Mouse (Mus musculus): ENCODE measurements around the gene Klrc3. TPM values are rescaled to one million over a fixed set of nuclear protein-coding genes. Genes with fewer than 3 reads are reported as not detected.

Klrc3 gene
- polyA plus RNA-seq (2015; fragmentation: Nextera tagmentation; extraction: Ambion mirVana): not detected in 2 replicates

GRCm38 (mm10) chr6:129643237-129643636, at the start of gene Klrc3:
Gene Klrc3, minus strand, starts transcription at chr6:129643337.

GRCm38 (mm10) chr6:129678873-129679272, 35.7 kb upstream of the Klrc3 start, which contains the start of gene Klrc1:
Gene Klrc1, minus strand, starts transcription at chr6:129678973.

GRCm38 (mm10) chr6:129660589-129660988, 17.5 kb upstream of the Klrc3 start, which contains the start of gene Klrc2:
Gene Klrc2, minus strand, starts transcription at chr6:129660689.

GRCm38 (mm10) chr6:129623735-129624134, 19.4 kb downstream of the Klrc3 start, which contains the start of gene Klrk1:
Gene Klrk1, minus strand, starts transcription at chr6:129623864.

GRCm38 (mm10) chr6:129591508-129591907, 51.6 kb downstream of the Klrc3 start, which contains the start of gene Klrd1:
Gene Klrd1, plus strand, starts transcription at chr6:129591782.

Small RNA genes within 50 kb of the gene (microRNA-seq; reads per million reads assigned to microRNA genes)
- gene Mir680-1: not detected

Other genes starting within 250 kb of the Klrc3 start
- 0.74 and 0.83 TPM in 2 replicates for gene Clec1b, start 246.0 kb downstream of the Klrc3 start, polyA plus RNA-seq (2015; fragmentation: Nextera tagmentation; extraction: Ambion mirVana)
- gene Clec9a, start 234.5 kb downstream of the Klrc3 start, polyA plus RNA-seq (2015; fragmentation: Nextera tagmentation; extraction: Ambion mirVana): 0.09 and 0.22 TPM in 2 replicates
- gene Clec1a, start 191.3 kb downstream of the Klrc3 start, polyA plus RNA-seq (2015; fragmentation: Nextera tagmentation; extraction: Ambion mirVana): 3.1 and 3.5 TPM in 2 replicates
- not detected in 2 replicates for gene Olr1, start 136.2 kb downstream of the Klrc3 start, polyA plus RNA-seq (2015; fragmentation: Nextera tagmentation; extraction: Ambion mirVana)
- not detected in 2 replicates for gene Tmem52b, start 130.8 kb downstream of the Klrc3 start, polyA plus RNA-seq (2015; fragmentation: Nextera tagmentation; extraction: Ambion mirVana)
- 266 and 268 TPM in 2 replicates for gene Gabarapl1, start 110.2 kb downstream of the Klrc3 start, polyA plus RNA-seq (2015; fragmentation: Nextera tagmentation; extraction: Ambion mirVana)
- not detected in 2 replicates for gene Klre1, start 65.4 kb downstream of the Klrc3 start, polyA plus RNA-seq (2015; fragmentation: Nextera tagmentation; extraction: Ambion mirVana)
- not detected in 2 replicates for gene Klrd1, start 51.6 kb downstream of the Klrc3 start, polyA plus RNA-seq (2015; fragmentation: Nextera tagmentation; extraction: Ambion mirVana)
- gene Klrk1, start 19.5 kb downstream of the Klrc3 start, polyA plus RNA-seq (2015; fragmentation: Nextera tagmentation; extraction: Ambion mirVana): 0.23 and 0.26 TPM in 2 replicates
- not detected in 2 replicates for gene Klrc2, start 17.4 kb upstream of the Klrc3 start, polyA plus RNA-seq (2015; fragmentation: Nextera tagmentation; extraction: Ambion mirVana)
- gene Klrc1, start 35.6 kb upstream of the Klrc3 start, polyA plus RNA-seq (2015; fragmentation: Nextera tagmentation; extraction: Ambion mirVana): not detected in 2 replicates
- gene Klri1, start 73.8 kb upstream of the Klrc3 start, polyA plus RNA-seq (2015; fragmentation: Nextera tagmentation; extraction: Ambion mirVana): 1.1 and 1.7 TPM in 2 replicates
- not detected in 2 replicates for gene Klri2, start 97.1 kb upstream of the Klrc3 start, polyA plus RNA-seq (2015; fragmentation: Nextera tagmentation; extraction: Ambion mirVana)
- not detected in 2 replicates for gene Gm156, start 140.9 kb upstream of the Klrc3 start, polyA plus RNA-seq (2015; fragmentation: Nextera tagmentation; extraction: Ambion mirVana)
- gene Gm17631, start 219.3 kb upstream of the Klrc3 start, polyA plus RNA-seq (2015; fragmentation: Nextera tagmentation; extraction: Ambion mirVana): not detected in 2 replicates
- not detected in 2 replicates for gene Klra17, start 233.3 kb upstream of the Klrc3 start, polyA plus RNA-seq (2015; fragmentation: Nextera tagmentation; extraction: Ambion mirVana)

All from neural tube, postnatal 0 days (tissue).